Mouse (Mus musculus): ENCODE measurements around the gene Kcnj6. TPM values are rescaled to one million over a fixed set of nuclear protein-coding genes. Genes with fewer than 3 reads are reported as not detected.

Kcnj6 gene
- polyA plus RNA-seq, 1 experiment, result not detected

- Histone ChIP-seq H3K79me2 (ENCODE audit: control insufficient read depth, insufficient read depth) (no peaks in the 10 kb centered on the region), H3ac (ENCODE audit: control insufficient read depth, insufficient read length) (no peak overlapping the region), H3K27me3 (ENCODE audit: control insufficient read depth, insufficient read depth, insufficient read length) (no peaks in the 10 kb centered on the region), H3K36me3 (ENCODE audit: control insufficient read depth, insufficient read depth) (no peaks in the 10 kb centered on the region), H3K4me3 (no peak overlapping the region), H3K4me2 (ENCODE audit: low read depth) (no peak overlapping the region)
- no peak for TF ChIP-seq MYOG (IDR thresholded peaks at IDR 0.05; ENCODE audit: control insufficient read depth in 1 of 3, insufficient read depth in 1 of 3, insufficient read length in 2 of 3, low read depth in 2 of 3)
- no peak for TF ChIP-seq REST (IDR thresholded peaks at IDR 0.05; ENCODE audit: insufficient read depth, insufficient read length)
- TF ChIP-seq POLR2A (IDR thresholded peaks at IDR 0.05; ENCODE audit: insufficient read length, low read depth), result no peak
- no peak for TF ChIP-seq USF1 (IDR thresholded peaks at IDR 0.05; ENCODE audit: low read depth)
- no peak for TF ChIP-seq MYOD1 (IDR thresholded peaks at IDR 0.05; ENCODE audit: control insufficient read depth in 1 of 3, insufficient read length in 2 of 3, low read depth in 2 of 3)
- TF ChIP-seq POLR2AphosphoS2 (IDR thresholded peaks at IDR 0.05; ENCODE audit: insufficient read length, low read depth), result no peak
- no peak for TF ChIP-seq MAX (IDR thresholded peaks at IDR 0.05; ENCODE audit: low read depth)
- TF ChIP-seq TCF12 (IDR thresholded peaks at IDR 0.05; ENCODE audit: insufficient read depth, poor library complexity, severe bottlenecking), result no peak
- TF ChIP-seq CEBPB (IDR thresholded peaks at IDR 0.05; ENCODE audit: insufficient read depth, poor library complexity, severe bottlenecking), result no peak
- no peak for TF ChIP-seq TCF3 (IDR thresholded peaks at IDR 0.05; ENCODE audit: insufficient read length, low read depth)
- no peak for TF ChIP-seq E2F4 (IDR thresholded peaks at IDR 0.05; ENCODE audit: insufficient read depth)
- TF ChIP-seq SRF (IDR thresholded peaks at IDR 0.05; ENCODE audit: control insufficient read depth, insufficient read length, low read depth), result no peak
Observed at GRCm38 (mm10) chr16:94882111-94882510, 115.4 kb downstream of the Kcnj6 start.

- Histone ChIP-seq H3K4me2 (ENCODE audit: low read depth) (no peak overlapping the region), H3ac (ENCODE audit: control insufficient read depth, insufficient read length) (no peak overlapping the region), H3K27me3 (ENCODE audit: control insufficient read depth, insufficient read depth, insufficient read length) (no peaks in the 10 kb centered on the region), H3K4me3 (no peak overlapping the region), H3K79me2 (ENCODE audit: control insufficient read depth, insufficient read depth) (no peaks in the 10 kb centered on the region), H3K36me3 (ENCODE audit: control insufficient read depth, insufficient read depth) (no peaks in the 10 kb centered on the region)
- TF ChIP-seq MAX (IDR thresholded peaks at IDR 0.05; ENCODE audit: low read depth) (no peak), TCF3 (IDR thresholded peaks at IDR 0.05; ENCODE audit: insufficient read length, low read depth) (no peak), POLR2A (IDR thresholded peaks at IDR 0.05; ENCODE audit: insufficient read length, low read depth) (no peak)
Observed at GRCm38 (mm10) chr16:94872614-94873272, 124.8 kb downstream of the Kcnj6 start.

GRCm38 (mm10) chr16:94868354-94868753 lies 129.1 kb downstream of the Kcnj6 start:
- no peaks in the 10 kb centered on the region for H3K36me3 ChIP-seq (ENCODE audit: control insufficient read depth, insufficient read depth)
- H3K27me3 ChIP-seq (ENCODE audit: control insufficient read depth, insufficient read depth, insufficient read length), result no peaks in the 10 kb centered on the region
- no peak overlapping the region for H3K4me2 ChIP-seq (ENCODE audit: low read depth)
- H3K79me2 ChIP-seq (ENCODE audit: control insufficient read depth, insufficient read depth), result no peaks in the 10 kb centered on the region
- H3ac ChIP-seq (ENCODE audit: control insufficient read depth, insufficient read length), result no peak overlapping the region
- no peak for TF ChIP-seq USF1 (IDR thresholded peaks at IDR 0.05; ENCODE audit: low read depth)
- no peak for TF ChIP-seq SRF (IDR thresholded peaks at IDR 0.05; ENCODE audit: control insufficient read depth, insufficient read length, low read depth)
- TF ChIP-seq E2F4 (IDR thresholded peaks at IDR 0.05; ENCODE audit: insufficient read depth), result no peak
- no peak for TF ChIP-seq REST (IDR thresholded peaks at IDR 0.05; ENCODE audit: insufficient read depth, insufficient read length)
- no peak overlapping the region for H3K4me3 ChIP-seq

GRCm38 (mm10) chr16:94866300-94866956 lies 131.1 kb downstream of the Kcnj6 start:
- Histone ChIP-seq H3ac (ENCODE audit: control insufficient read depth, insufficient read length) (no peak overlapping the region), H3K79me2 (ENCODE audit: control insufficient read depth, insufficient read depth) (no peaks in the 10 kb centered on the region), H3K4me2 (ENCODE audit: low read depth) (no peak overlapping the region), H3K4me3 (no peak overlapping the region), H3K36me3 (ENCODE audit: control insufficient read depth, insufficient read depth) (no peaks in the 10 kb centered on the region), H3K27me3 (ENCODE audit: control insufficient read depth, insufficient read depth, insufficient read length) (no peaks in the 10 kb centered on the region)
- no peak for TF ChIP-seq CEBPB (IDR thresholded peaks at IDR 0.05; ENCODE audit: insufficient read depth, poor library complexity, severe bottlenecking)
- no peak for TF ChIP-seq MAX (IDR thresholded peaks at IDR 0.05; ENCODE audit: low read depth)
- TF ChIP-seq SRF (IDR thresholded peaks at IDR 0.05; ENCODE audit: control insufficient read depth, insufficient read length, low read depth), result no peak
- no peak for TF ChIP-seq POLR2AphosphoS2 (IDR thresholded peaks at IDR 0.05; ENCODE audit: insufficient read length, low read depth)
- TF ChIP-seq MYOD1 (IDR thresholded peaks at IDR 0.05; ENCODE audit: control insufficient read depth in 1 of 3, insufficient read length in 2 of 3, low read depth in 2 of 3), result no peak
- no peak for TF ChIP-seq E2F4 (IDR thresholded peaks at IDR 0.05; ENCODE audit: insufficient read depth)
- no peak for TF ChIP-seq USF1 (IDR thresholded peaks at IDR 0.05; ENCODE audit: low read depth)
- TF ChIP-seq MYOG (IDR thresholded peaks at IDR 0.05; ENCODE audit: control insufficient read depth in 1 of 3, insufficient read depth in 1 of 3, insufficient read length in 2 of 3, low read depth in 2 of 3), result no peak
- TF ChIP-seq TCF12 (IDR thresholded peaks at IDR 0.05; ENCODE audit: insufficient read depth, poor library complexity, severe bottlenecking), result no peak
- no peak for TF ChIP-seq POLR2A (IDR thresholded peaks at IDR 0.05; ENCODE audit: insufficient read length, low read depth)

GRCm38 (mm10) chr16:94865796-94866195 lies 131.7 kb downstream of the Kcnj6 start:
- no peaks in the 10 kb centered on the region for H3K27me3 ChIP-seq (ENCODE audit: control insufficient read depth, insufficient read depth, insufficient read length)
- H3K79me2 ChIP-seq (ENCODE audit: control insufficient read depth, insufficient read depth), result no peaks in the 10 kb centered on the region
- TF ChIP-seq TCF3 (IDR thresholded peaks at IDR 0.05; ENCODE audit: insufficient read length, low read depth) (no peak), USF1 (IDR thresholded peaks at IDR 0.05; ENCODE audit: low read depth) (no peak), MYOG (IDR thresholded peaks at IDR 0.05; ENCODE audit: control insufficient read depth in 1 of 3, insufficient read depth in 1 of 3, insufficient read length in 2 of 3, low read depth in 2 of 3) (no peak), MYOD1 (IDR thresholded peaks at IDR 0.05; ENCODE audit: control insufficient read depth in 1 of 3, insufficient read length in 2 of 3, low read depth in 2 of 3) (no peak), REST (IDR thresholded peaks at IDR 0.05; ENCODE audit: insufficient read depth, insufficient read length) (no peak), TCF12 (IDR thresholded peaks at IDR 0.05; ENCODE audit: insufficient read depth, poor library complexity, severe bottlenecking) (no peak), POLR2AphosphoS2 (IDR thresholded peaks at IDR 0.05; ENCODE audit: insufficient read length, low read depth) (no peak), E2F4 (IDR thresholded peaks at IDR 0.05; ENCODE audit: insufficient read depth) (no peak), CEBPB (IDR thresholded peaks at IDR 0.05; ENCODE audit: insufficient read depth, poor library complexity, severe bottlenecking) (no peak), POLR2A (IDR thresholded peaks at IDR 0.05; ENCODE audit: insufficient read length, low read depth) (no peak), MAX (IDR thresholded peaks at IDR 0.05; ENCODE audit: low read depth) (no peak), SRF (IDR thresholded peaks at IDR 0.05; ENCODE audit: control insufficient read depth, insufficient read length, low read depth) (no peak)
- no peak overlapping the region for H3ac ChIP-seq (ENCODE audit: control insufficient read depth, insufficient read length)
- no peak overlapping the region for H3K4me2 ChIP-seq (ENCODE audit: low read depth)
- H3K36me3 ChIP-seq (ENCODE audit: control insufficient read depth, insufficient read depth), result no peaks in the 10 kb centered on the region
- H3K4me3 ChIP-seq, result no peak overlapping the region

Data from myocyte (in vitro differentiated cells).